Mouse (Mus musculus): ENCODE data around the gene Amt. TPM values are rescaled to one million over a fixed set of nuclear protein-coding genes. Genes with fewer than 3 reads are reported as not detected.

Amt gene
- polyA plus RNA-seq (2014; fragmentation: Nextera tagmentation; extraction: Ambion mirVana): 21.3 and 27.4 TPM in 2 replicates

GRCm38 (mm10) chr9:108296453-108297355 lies at the start of gene Amt:
Gene Amt, plus strand, starts transcription at chr9:108296853.
- no peak within 1 kb of the TSS for H3K9ac ChIP-seq (replicated peaks; ENCODE audit: low read depth, low read length)
- no peaks in the 10 kb centered on the region for H3K4me1 ChIP-seq (ENCODE audit: control insufficient read depth, insufficient read depth, low read length)
- H3K36me3 ChIP-seq (ENCODE audit: control insufficient read depth, insufficient read depth, low read length): peaks cover 2% of the 10 kb centered on the region
- peak within 1 kb of the TSS; percentile 25 for H3K4me2 ChIP-seq (replicated peaks; ENCODE audit: low read depth, low read length)
- no peaks in the 10 kb centered on the region for H3K9me3 ChIP-seq (ENCODE audit: control insufficient read depth, low read depth, low read length)
- peak within 1 kb of the TSS; percentile 74 for H3K27ac ChIP-seq (ENCODE audit: low read length)
- H3K4me3 ChIP-seq (ENCODE audit: low read depth, low read length): peak within 1 kb of the TSS; percentile 25; the same call in 1 of the 2 replicates
- H3K27me3 ChIP-seq (ENCODE audit: control insufficient read depth, insufficient read depth, low read length): no peaks in the 10 kb centered on the region
- peak; percentile 81 for ATAC-seq (ENCODE audit: insufficient number of reproducible peaks, insufficient read depth, low FRiP score, low read depth)
- WGBS: 21% methylated on average over 18 of the region's 18 CpGs

- no peaks in the 10 kb centered on the region for H3K27me3 ChIP-seq (ENCODE audit: control insufficient read depth, insufficient read depth, low read length)
- no peak overlapping the region for H3K4me3 ChIP-seq (ENCODE audit: low read depth, low read length)
- peaks cover 11% of the 10 kb centered on the region for H3K36me3 ChIP-seq (ENCODE audit: control insufficient read depth, insufficient read depth, low read length)
- no peak overlapping the region for H3K27ac ChIP-seq (ENCODE audit: low read length)
- ATAC-seq (ENCODE audit: insufficient number of reproducible peaks, insufficient read depth, low FRiP score, low read depth): no peak
- H3K4me1 ChIP-seq (ENCODE audit: control insufficient read depth, insufficient read depth, low read length): no peaks in the 10 kb centered on the region
- no peak overlapping the region for H3K9ac ChIP-seq (replicated peaks; ENCODE audit: low read depth, low read length)
- WGBS: 58% methylated on average over 5 of the region's 5 CpGs
- no peak overlapping the region for H3K4me2 ChIP-seq (replicated peaks; ENCODE audit: low read depth, low read length)
- no peaks in the 10 kb centered on the region for H3K9me3 ChIP-seq (ENCODE audit: control insufficient read depth, low read depth, low read length)
Measured at GRCm38 (mm10) chr9:108248957-108249356, 47.7 kb upstream of the Amt start.

GRCm38 (mm10) chr9:108251877-108252276 lies 44.8 kb upstream of the Amt start:
- Histone ChIP-seq H3K36me3 (ENCODE audit: control insufficient read depth, insufficient read depth, low read length) (peaks cover 9% of the 10 kb centered on the region), H3K9ac (replicated peaks; ENCODE audit: low read depth, low read length) (no peak overlapping the region), H3K4me2 (replicated peaks; ENCODE audit: low read depth, low read length) (no peak overlapping the region), H3K27me3 (ENCODE audit: control insufficient read depth, insufficient read depth, low read length) (no peaks in the 10 kb centered on the region), H3K4me1 (ENCODE audit: control insufficient read depth, insufficient read depth, low read length) (no peaks in the 10 kb centered on the region), H3K9me3 (ENCODE audit: control insufficient read depth, low read depth, low read length) (no peaks in the 10 kb centered on the region), H3K4me3 (ENCODE audit: low read depth, low read length) (no peak overlapping the region), H3K27ac (ENCODE audit: low read length) (no peak overlapping the region)
- 92% methylated on average over 6 of the region's 6 CpGs for WGBS
- no peak for ATAC-seq (ENCODE audit: insufficient number of reproducible peaks, insufficient read depth, low FRiP score, low read depth)

- Histone ChIP-seq H3K27ac (ENCODE audit: low read length) (no peak overlapping the region), H3K4me1 (ENCODE audit: control insufficient read depth, insufficient read depth, low read length) (no peaks in the 10 kb centered on the region), H3K36me3 (ENCODE audit: control insufficient read depth, insufficient read depth, low read length) (peaks cover 9% of the 10 kb centered on the region), H3K9me3 (ENCODE audit: control insufficient read depth, low read depth, low read length) (no peaks in the 10 kb centered on the region), H3K27me3 (ENCODE audit: control insufficient read depth, insufficient read depth, low read length) (no peaks in the 10 kb centered on the region), H3K4me2 (replicated peaks; ENCODE audit: low read depth, low read length) (no peak overlapping the region), H3K4me3 (ENCODE audit: low read depth, low read length) (no peak overlapping the region), H3K9ac (replicated peaks; ENCODE audit: low read depth, low read length) (no peak overlapping the region)
- ATAC-seq (ENCODE audit: insufficient number of reproducible peaks, insufficient read depth, low FRiP score, low read depth): 0 out of 2 replicates have a peak, but pooled peaks have one; percentile 49
- 79% methylated on average over 7 of the region's 7 CpGs for WGBS
Measured at GRCm38 (mm10) chr9:108252766-108253165, 43.9 kb upstream of the Amt start.

- H3K4me3 ChIP-seq (ENCODE audit: low read depth, low read length): no peak overlapping the region
- no peaks in the 10 kb centered on the region for H3K27me3 ChIP-seq (ENCODE audit: control insufficient read depth, insufficient read depth, low read length)
Measured at GRCm38 (mm10) chr9:108260526-108260925, 36.1 kb upstream of the Amt start.

GRCm38 (mm10) chr9:108261865-108262264 lies 34.8 kb upstream of the Amt start:
- ATAC-seq (ENCODE audit: insufficient number of reproducible peaks, insufficient read depth, low FRiP score, low read depth): no peak
- no peaks in the 10 kb centered on the region for H3K27me3 ChIP-seq (ENCODE audit: control insufficient read depth, insufficient read depth, low read length)
- no peak overlapping the region; the same call in 1 of the 2 replicates for H3K27ac ChIP-seq (ENCODE audit: low read length)
- no peak overlapping the region for H3K9ac ChIP-seq (replicated peaks; ENCODE audit: low read depth, low read length)
- H3K4me3 ChIP-seq (ENCODE audit: low read depth, low read length): peak overlapping the region; percentile 89; the same call in 1 of the 2 replicates
- H3K36me3 ChIP-seq (ENCODE audit: control insufficient read depth, insufficient read depth, low read length): no peaks in the 10 kb centered on the region
- H3K9me3 ChIP-seq (ENCODE audit: control insufficient read depth, low read depth, low read length): no peaks in the 10 kb centered on the region
- 56% methylated on average over 7 of the region's 7 CpGs for WGBS
- H3K4me2 ChIP-seq (replicated peaks; ENCODE audit: low read depth, low read length): peak overlapping the region; percentile 73
- peaks cover 20% of the 10 kb centered on the region for H3K4me1 ChIP-seq (ENCODE audit: control insufficient read depth, insufficient read depth, low read length)

More at GRCm38 (mm10) chr9:108260526-108260925, 36.1 kb upstream of the Amt start:
- no peaks in the 10 kb centered on the region for H3K9me3 ChIP-seq (ENCODE audit: control insufficient read depth, low read depth, low read length)
- peaks cover 20% of the 10 kb centered on the region for H3K4me1 ChIP-seq (ENCODE audit: control insufficient read depth, insufficient read depth, low read length)
- H3K27ac ChIP-seq (ENCODE audit: low read length): no peak overlapping the region
- H3K36me3 ChIP-seq (ENCODE audit: control insufficient read depth, insufficient read depth, low read length): no peaks in the 10 kb centered on the region
- no peak overlapping the region for H3K9ac ChIP-seq (replicated peaks; ENCODE audit: low read depth, low read length)
- ATAC-seq (ENCODE audit: insufficient number of reproducible peaks, insufficient read depth, low FRiP score, low read depth): no peak
- H3K4me2 ChIP-seq (replicated peaks; ENCODE audit: low read depth, low read length): no peak overlapping the region
- 79% methylated on average over 4 of the region's 4 CpGs for WGBS

GRCm38 (mm10) chr9:108262494-108263049 lies 34.1 kb upstream of the Amt start:
- Histone ChIP-seq H3K36me3 (ENCODE audit: control insufficient read depth, insufficient read depth, low read length) (no peaks in the 10 kb centered on the region), H3K9me3 (ENCODE audit: control insufficient read depth, low read depth, low read length) (no peaks in the 10 kb centered on the region), H3K4me2 (replicated peaks; ENCODE audit: low read depth, low read length) (peak overlapping the region; percentile 73), H3K4me1 (ENCODE audit: control insufficient read depth, insufficient read depth, low read length) (peaks cover 22% of the 10 kb centered on the region), H3K9ac (replicated peaks; ENCODE audit: low read depth, low read length) (peak overlapping the region; percentile 87), H3K27ac (ENCODE audit: low read length) (no peak overlapping the region; the same call in 1 of the 2 replicates), H3K4me3 (ENCODE audit: low read depth, low read length) (peak overlapping the region; percentile 89), H3K27me3 (ENCODE audit: control insufficient read depth, insufficient read depth, low read length) (no peaks in the 10 kb centered on the region)
- 32% methylated on average over 11 of the region's 11 CpGs for WGBS
- ATAC-seq (ENCODE audit: insufficient number of reproducible peaks, insufficient read depth, low FRiP score, low read depth): no peak

- ATAC-seq (ENCODE audit: insufficient number of reproducible peaks, insufficient read depth, low FRiP score, low read depth): peak; percentile 24
- Histone ChIP-seq H3K4me2 (replicated peaks; ENCODE audit: low read depth, low read length) (peak overlapping the region; percentile 73), H3K36me3 (ENCODE audit: control insufficient read depth, insufficient read depth, low read length) (no peaks in the 10 kb centered on the region), H3K9ac (replicated peaks; ENCODE audit: low read depth, low read length) (peak overlapping the region; percentile 87), H3K27me3 (ENCODE audit: control insufficient read depth, insufficient read depth, low read length) (no peaks in the 10 kb centered on the region), H3K4me1 (ENCODE audit: control insufficient read depth, insufficient read depth, low read length) (peaks cover 24% of the 10 kb centered on the region), H3K9me3 (ENCODE audit: control insufficient read depth, low read depth, low read length) (no peaks in the 10 kb centered on the region), H3K4me3 (ENCODE audit: low read depth, low read length) (peak overlapping the region; percentile 89), H3K27ac (ENCODE audit: low read length) (peak overlapping the region; percentile 93)
- WGBS: 1% methylated on average over 53 of the region's 62 CpGs
Measured at GRCm38 (mm10) chr9:108263131-108263681, 33.4 kb upstream of the Amt start.
